Mouse (Mus musculus) forebrain, embryonic 14.5 days (tissue): ENCODE results near the gene Cdc42bpa. TPM values are rescaled to one million over a fixed set of nuclear protein-coding genes. Genes with fewer than 3 reads are reported as not detected.

ENCODE experiments used
- ATAC-seq: fragments of 200-750 bp; cut with Nextera tagmentation; 2 replicates; pipeline ENCODE4 v1.8.0; 2017; ENCODE audit warnings: mild to moderate bottlenecking, moderate library complexity
- DNase-seq: peaks from one replicate; pipeline ENCODE4 v3.0.0-alpha.2; 2015; ENCODE audit warnings: low spot score
- H3K27ac ChIP-seq: fragments of 300-500 bp; sonication (generic); 2 replicates; pipeline ENCODE4 v1.5.1; 2014; ENCODE audit warnings: low read depth, mild to moderate bottlenecking, control low read depth, low read length, moderate library complexity
- H3K27me3 ChIP-seq: fragments of 300-500 bp; sonication (generic); replicated peaks from 2 replicates; pipeline ENCODE4 v1.6.1; 2014; ENCODE audit warnings: low read length, control low read depth, mixed read lengths; ENCODE audit not compliant: control insufficient read depth, insufficient read depth
- H3K36me3 ChIP-seq: fragments of 300-500 bp; sonication (generic); 2 replicates; pipeline ENCODE4 v1.6.1; 2014; ENCODE audit warnings: low read length, control low read depth; ENCODE audit not compliant: control insufficient read depth, insufficient read depth
- H3K4me1 ChIP-seq: fragments of 300-500 bp; sonication (generic); 2 replicates; pipeline ENCODE4 v1.6.1; 2014; ENCODE audit warnings: antibody characterized with exemption, low read length, control low read depth; ENCODE audit not compliant: control insufficient read depth, insufficient read depth
- H3K4me2 ChIP-seq: fragments of 300-500 bp; sonication (generic); 2 replicates; pipeline ENCODE4 v1.6.1; 2014; ENCODE audit warnings: mild to moderate bottlenecking, control low read depth, low read length
- H3K4me3 ChIP-seq: fragments of 300-500 bp; sonication (generic); 2 replicates; pipeline ENCODE4 v1.5.1; 2014; ENCODE audit warnings: low read depth, low read length, control low read depth
- H3K9ac ChIP-seq: fragments of 300-500 bp; sonication (generic); 2 replicates; pipeline ENCODE4 v1.6.1; 2014; ENCODE audit warnings: mild to moderate bottlenecking, low read length, control low read depth, moderate library complexity
- H3K9me3 ChIP-seq: fragments of 300-500 bp; sonication (generic); replicated peaks from 2 replicates; pipeline ENCODE4 v1.6.1; 2016; ENCODE audit warnings: low read length, control low read depth, mixed read lengths; ENCODE audit not compliant: control insufficient read depth
- WGBS: fragments of 180-500 bp; shearing (Covaris S2); extraction: QIAGEN DNeasy Blood & Tissue Kit; methylation state at CpG from one replicate; pipeline ENCODE4 v1.1.7; 2014; 5-methylcytosine and 5-hydroxymethylcytosine counted together
- polyA plus RNA-seq: library from polyadenylated mRNA; unstranded; fragments of >200 nt; fragmentation: Nextera tagmentation; extraction: Ambion mirVana; gene quantifications from 2 replicates; pipeline ENCODE4 v1.2.1, GENCODE M21; 2014

Gene Cdc42bpa
- polyA plus RNA-seq, 1 experiment from 2014 or later, result 18.1 TPM

DNA sequence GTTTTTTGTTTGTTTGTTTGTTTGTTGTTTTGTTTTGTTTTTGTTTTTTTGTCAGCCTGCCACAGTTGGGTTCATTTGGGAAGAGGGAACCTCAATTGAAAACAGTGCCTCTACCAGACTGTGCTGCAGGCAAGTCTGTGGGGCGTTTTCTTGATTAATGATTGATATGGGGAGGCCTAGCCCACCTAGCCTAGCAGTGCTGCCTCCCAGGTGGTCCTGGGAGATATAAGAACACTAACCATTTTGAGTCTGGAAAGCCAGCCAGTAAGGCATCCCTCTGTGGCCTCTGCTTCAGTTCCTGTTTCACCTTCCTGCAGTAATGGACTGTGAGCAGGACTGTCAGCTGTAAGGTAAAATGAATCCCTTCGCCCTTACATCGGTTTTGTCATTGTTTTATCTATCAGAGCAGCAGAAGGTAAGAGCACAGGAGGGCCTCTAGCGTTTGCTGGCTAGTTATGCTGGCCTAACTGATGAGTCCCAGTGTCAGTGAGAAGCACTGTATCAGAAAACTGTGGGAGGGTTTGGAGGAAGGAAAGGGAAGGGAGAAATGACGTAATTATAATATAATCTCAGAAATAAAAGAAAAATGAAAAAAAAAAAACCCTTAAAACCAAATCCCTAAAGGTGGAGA lies 15.5 kb downstream of the Cdc42bpa start:
- no peaks in the 10 kb centered on the region for H3K36me3 ChIP-seq
- DNase-seq, result no peak
- 85% methylated on average over 5 of the region's 5 CpGs for WGBS

GRCm38 (mm10) chr1:179977437-179977836 lies 17.2 kb downstream of the Cdc42bpa start:
- no peak overlapping the region for H3K9ac ChIP-seq
- 0 out of 2 replicates have a peak, but pooled peaks cover 6% of the 10 kb centered on the region for H3K9me3 ChIP-seq
- no peak overlapping the region for H3K4me3 ChIP-seq
- H3K4me1 ChIP-seq, result peaks cover 2% of the 10 kb centered on the region; the same call in 1 of the 2 replicates
- H3K36me3 ChIP-seq, result no peaks in the 10 kb centered on the region
- WGBS, result 83% methylated on average over 6 of the region's 6 CpGs
- H3K4me2 ChIP-seq, result no peak overlapping the region
- DNase-seq (no peak), ATAC-seq (no peak)
- H3K27ac ChIP-seq, result no peak overlapping the region
- no peaks in the 10 kb centered on the region for H3K27me3 ChIP-seq

More for the DNA sequence above, 15.5 kb downstream of the Cdc42bpa start:
- Histone ChIP-seq H3K4me2 (no peak overlapping the region), H3K4me3 (no peak overlapping the region), H3K27me3 (no peaks in the 10 kb centered on the region), H3K9ac (no peak overlapping the region), H3K9me3 (no peaks in the 10 kb centered on the region), H3K27ac (no peak overlapping the region), H3K4me1 (peaks cover 2% of the 10 kb centered on the region; the same call in 1 of the 2 replicates)
- no peak for ATAC-seq

DNA sequence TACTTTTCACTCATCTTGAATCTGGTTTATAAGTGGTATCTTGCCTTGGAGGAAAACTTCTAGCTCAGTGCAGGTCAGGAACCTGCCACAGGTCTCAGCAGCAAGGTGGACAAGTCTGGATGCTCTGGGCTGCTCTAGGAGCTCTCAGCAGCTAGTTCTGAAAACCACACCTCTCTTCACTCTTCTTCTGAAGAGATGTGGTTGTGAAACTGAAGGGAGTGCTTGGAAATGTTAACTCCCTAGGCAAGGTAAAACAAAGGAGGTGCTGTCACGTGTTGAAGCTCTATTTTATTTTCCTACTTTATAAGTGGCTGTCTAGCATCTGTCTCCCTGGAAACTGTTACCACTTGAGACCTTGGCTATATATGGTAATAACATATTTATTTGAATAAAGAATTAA lies 18.5 kb downstream of the Cdc42bpa start:
- no peaks in the 10 kb centered on the region for H3K27me3 ChIP-seq
- DNase-seq (no peak), ATAC-seq (no peak)
- no peak overlapping the region for H3K9ac ChIP-seq
- H3K27ac ChIP-seq, result no peak overlapping the region
- H3K4me3 ChIP-seq, result no peak overlapping the region
- WGBS, result 57% methylated on average over 1 of the region's 1 CpGs
- H3K9me3 ChIP-seq, result 0 out of 2 replicates have a peak, but pooled peaks cover 6% of the 10 kb centered on the region
- H3K4me1 ChIP-seq, result no peaks in the 10 kb centered on the region
- H3K4me2 ChIP-seq, result no peak overlapping the region
- no peaks in the 10 kb centered on the region for H3K36me3 ChIP-seq

DNA sequence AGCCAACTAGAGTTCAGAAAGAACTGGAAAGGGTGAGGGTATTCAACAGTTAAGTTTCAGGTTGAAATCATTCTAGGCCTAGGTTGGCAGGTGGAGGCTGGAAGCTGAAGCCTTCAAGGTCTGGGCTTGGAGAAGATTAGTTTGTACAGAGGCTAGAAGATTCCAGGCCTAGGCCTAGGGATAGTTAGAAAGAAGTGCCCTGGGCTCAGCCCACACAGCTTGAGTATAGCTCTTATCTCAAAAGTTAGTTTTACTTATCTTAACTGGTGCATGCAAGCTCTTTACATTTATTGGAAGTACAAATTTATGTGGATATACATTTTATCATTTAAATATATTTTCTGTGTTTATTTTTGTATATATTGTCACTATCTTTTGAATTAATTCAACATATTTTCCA lies 21.4 kb downstream of the Cdc42bpa start:
- Histone ChIP-seq H3K4me1 (no peaks in the 10 kb centered on the region), H3K27me3 (no peaks in the 10 kb centered on the region), H3K4me3 (no peak overlapping the region), H3K36me3 (no peaks in the 10 kb centered on the region), H3K27ac (no peak overlapping the region), H3K4me2 (no peak overlapping the region), H3K9me3 (0 out of 2 replicates have a peak, but pooled peaks cover 6% of the 10 kb centered on the region), H3K9ac (no peak overlapping the region)
- no peak for ATAC-seq
- DNase-seq, result no peak

GRCm38 (mm10) chr1:179982183-179982582 lies 21.9 kb downstream of the Cdc42bpa start:
- DNase-seq (no peak), ATAC-seq (no peak)
- Histone ChIP-seq H3K27ac (no peak overlapping the region), H3K36me3 (no peaks in the 10 kb centered on the region), H3K4me3 (no peak overlapping the region), H3K4me2 (no peak overlapping the region), H3K4me1 (no peaks in the 10 kb centered on the region), H3K9ac (no peak overlapping the region), H3K27me3 (no peaks in the 10 kb centered on the region), H3K9me3 (0 out of 2 replicates have a peak, but pooled peaks cover 6% of the 10 kb centered on the region)
- WGBS, result 90% methylated on average over 1 of the region's 1 CpGs

DNA sequence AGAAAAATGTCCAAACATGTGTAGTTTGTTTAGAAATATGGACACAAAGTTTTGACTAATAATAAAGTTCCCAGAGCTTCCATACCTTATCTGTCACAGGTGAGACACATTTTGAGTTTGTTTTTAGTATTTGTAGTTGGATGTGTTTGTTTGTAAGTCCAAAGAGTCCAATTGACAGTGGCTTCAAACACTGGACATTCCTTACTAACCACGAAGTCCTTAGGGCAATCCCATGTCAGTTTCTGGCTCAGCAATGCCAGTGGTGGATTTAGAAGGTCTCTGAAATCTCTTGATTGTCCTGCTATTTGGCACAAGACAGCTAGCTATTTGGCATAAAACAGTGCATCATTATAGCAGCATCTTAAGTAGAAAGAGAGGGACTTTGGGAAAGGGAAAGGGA lies 22.7 kb downstream of the Cdc42bpa start:
- Histone ChIP-seq H3K27ac (no peak overlapping the region), H3K9ac (no peak overlapping the region), H3K4me3 (no peak overlapping the region), H3K36me3 (no peaks in the 10 kb centered on the region), H3K27me3 (no peaks in the 10 kb centered on the region), H3K4me1 (no peaks in the 10 kb centered on the region), H3K9me3 (0 out of 2 replicates have a peak, but pooled peaks cover 6% of the 10 kb centered on the region), H3K4me2 (no peak overlapping the region)
- DNase-seq (no peak), ATAC-seq (no peak)
- WGBS, result 92% methylated on average over 1 of the region's 1 CpGs

DNA sequence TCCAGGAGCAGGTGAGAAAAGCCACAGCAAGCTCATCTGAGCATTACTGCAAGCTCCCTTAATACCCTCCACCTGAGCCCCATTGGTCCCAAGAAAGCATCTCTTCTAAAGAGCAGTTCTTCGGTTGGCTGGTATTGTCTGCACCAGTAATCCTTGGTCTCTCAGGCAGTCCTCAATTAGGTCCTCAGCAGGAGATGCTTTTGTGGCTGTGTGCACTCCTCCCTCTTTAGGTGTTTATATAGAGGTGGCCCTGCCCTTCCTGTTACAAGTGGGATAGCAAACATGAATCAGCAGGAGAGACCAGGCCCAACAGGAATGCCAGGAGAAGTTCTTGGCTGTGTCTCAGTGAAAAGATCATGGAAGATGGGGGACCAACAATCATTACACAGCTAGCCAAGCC lies 23.9 kb downstream of the Cdc42bpa start:
- no peaks in the 10 kb centered on the region for H3K4me1 ChIP-seq

GRCm38 (mm10) chr1:179991660-179992235 lies 31.5 kb downstream of the Cdc42bpa start:
- H3K36me3 ChIP-seq, result no peaks in the 10 kb centered on the region
- H3K9ac ChIP-seq, result no peak overlapping the region
- DNase-seq (no peak), ATAC-seq (no peak)
- H3K4me3 ChIP-seq, result no peak overlapping the region
- no peak overlapping the region for H3K27ac ChIP-seq
- no peaks in the 10 kb centered on the region for H3K9me3 ChIP-seq
- no peak overlapping the region for H3K4me2 ChIP-seq
- 95% methylated on average over 6 of the region's 6 CpGs for whole genome bisulfite sequencing
- H3K27me3 ChIP-seq, result no peaks in the 10 kb centered on the region
- no peaks in the 10 kb centered on the region for H3K4me1 ChIP-seq

More for the DNA sequence above, 23.9 kb downstream of the Cdc42bpa start:
- Histone ChIP-seq H3K9me3 (0 out of 2 replicates have a peak, but pooled peaks cover 6% of the 10 kb centered on the region), H3K27ac (no peak overlapping the region), H3K9ac (no peak overlapping the region), H3K4me3 (no peak overlapping the region), H3K27me3 (no peaks in the 10 kb centered on the region), H3K36me3 (no peaks in the 10 kb centered on the region), H3K4me2 (no peak overlapping the region)
- DNase-seq (no peak), ATAC-seq (no peak)
- WGBS, result 16% methylated on average over 1 of the region's 1 CpGs

- WGBS, result 89% methylated on average over 1 of the region's 1 CpGs
- Histone ChIP-seq H3K4me2 (no peak overlapping the region), H3K27ac (no peak overlapping the region), H3K4me3 (no peak overlapping the region), H3K9ac (no peak overlapping the region), H3K9me3 (no peaks in the 10 kb centered on the region), H3K4me1 (no peaks in the 10 kb centered on the region), H3K36me3 (no peaks in the 10 kb centered on the region), H3K27me3 (no peaks in the 10 kb centered on the region)
- DNase-seq (no peak), ATAC-seq (no peak)
These were observed 32.0 kb downstream of the Cdc42bpa start for GRCm38 (mm10) chr1:179992255-179992654.
